ENCODE assay signal across 8 mouse cellular contexts in the genomic region with DNA sequence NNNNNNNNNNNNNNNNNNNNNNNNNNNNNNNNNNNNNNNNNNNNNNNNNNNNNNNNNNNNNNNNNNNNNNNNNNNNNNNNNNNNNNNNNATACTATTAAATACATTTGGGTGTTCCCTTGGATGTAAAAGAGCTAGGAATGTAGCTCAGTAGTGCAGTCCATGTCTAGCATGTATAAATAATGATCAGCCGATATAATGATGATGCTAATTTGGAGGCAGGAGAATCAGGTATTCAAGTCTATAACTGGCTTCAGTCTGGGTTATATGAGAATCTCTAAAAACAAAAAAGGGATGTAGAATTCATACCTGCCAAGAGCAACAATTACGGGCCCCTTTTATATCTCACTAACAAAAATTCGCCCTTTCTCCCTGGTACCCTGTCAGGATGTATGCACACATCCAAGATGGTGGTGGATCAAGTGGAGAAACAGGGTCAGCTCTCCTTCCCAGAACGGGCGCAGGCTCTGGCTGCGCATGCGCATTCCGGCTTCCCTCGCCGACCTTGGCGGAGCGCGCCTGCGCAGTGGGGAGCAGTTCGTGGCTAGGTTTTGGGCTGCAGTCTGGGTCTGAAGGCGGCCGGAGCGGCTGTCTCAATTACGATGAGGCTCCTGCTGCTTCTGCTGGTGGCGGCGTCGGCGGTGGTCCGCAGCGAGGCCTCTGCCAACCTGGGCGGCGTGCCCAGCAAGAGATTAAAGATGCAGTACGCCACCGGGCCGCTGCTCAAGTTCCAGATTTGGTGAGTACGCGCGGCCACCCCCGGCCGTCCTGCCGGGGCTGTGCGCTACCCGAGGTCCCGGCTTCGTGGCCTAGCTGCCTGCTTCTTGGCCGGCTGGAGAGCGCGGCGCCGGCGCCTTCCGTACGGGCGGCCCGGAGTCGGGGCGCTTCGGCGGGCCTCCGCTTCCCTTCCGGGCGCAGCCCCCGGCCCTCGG. TPM values are rescaled to one million over a fixed set of nuclear protein-coding genes. Genes with fewer than 3 reads are reported as not detected.
DNase-seq lines count a peak whose midpoint lies in the region; ATAC-seq lines count a peak whose summit lies in the region.

Gene Selenot, plus strand, starts transcription at position 500 of the 930 bp plus-strand sequence.

- ATAC-seq in hindbrain, embryonic 16.5 days: peak; percentile 97

- H3K9ac ChIP-seq in hindbrain, embryonic 16.5 days (ENCODE audit: low read depth, low read length): peak within 1 kb of the TSS; percentile 99

- H3K4me1 ChIP-seq in hindbrain, embryonic 16.5 days (ENCODE audit: control insufficient read depth, insufficient read depth, low read depth, low read length): peaks cover 10% of the 10 kb centered on the region; the same call in 1 of the 2 replicates

- peak within 1 kb of the TSS; percentile 99 for H3K27ac ChIP-seq in hindbrain, embryonic 16.5 days (ENCODE audit: low read depth, low read length)
- peak within 1 kb of the TSS; percentile 44 for H3K27ac ChIP-seq in macrophage

- no peaks in the 10 kb centered on the region for H3K36me3 ChIP-seq in hindbrain, embryonic 16.5 days (ENCODE audit: control insufficient read depth, insufficient read depth, low read length)
- H3K36me3 ChIP-seq in macrophage (ENCODE audit: inconsistent target): peaks cover 5% of the 10 kb centered on the region; the same call in 1 of the 2 replicates

- peak within 1 kb of the TSS; percentile 65 for H3K4me2 ChIP-seq in hindbrain, embryonic 16.5 days (ENCODE audit: low read length)

- peak within 1 kb of the TSS; percentile 85 for H3K4me3 ChIP-seq in hindbrain, embryonic 16.5 days (ENCODE audit: low read length)
- H3K4me3 ChIP-seq in macrophage (ENCODE audit: inconsistent target): peak within 1 kb of the TSS; percentile 75

- peak; percentile 92 for DNase-seq in T-cell, adult 2 months (ENCODE audit: low spot score)
- peak; percentile 98 for DNase-seq in cerebellum, postnatal 36 days
- DNase-seq in gastrocnemius, adult 18-20 months (ENCODE audit: low spot score): peak; percentile 95
- peak; percentile 95 to 98 for DNase-seq in left cerebral cortex, adult 18-20 months (ENCODE audit: low spot score in 2 of 2)
- peak; percentile 97 for DNase-seq in right cerebral cortex, adult 18-20 months
- peak; percentile 86 for DNase-seq in urinary bladder, postnatal 10 days (ENCODE audit: low spot score)

- H3K79me2 ChIP-seq in macrophage (ENCODE audit: inconsistent target): peaks cover 44% of the 10 kb centered on the region

- H3K27me3 ChIP-seq in hindbrain, embryonic 16.5 days (replicated peaks; ENCODE audit: control insufficient read depth, insufficient read depth, low read length): no peaks in the 10 kb centered on the region

- WGBS in hindbrain, embryonic 16.5 days: under 1% methylated on average over 59 of the region's 59 CpGs
- WGBS in macrophage (ENCODE audit: missing documents): 2% methylated on average over 54 of the region's 59 CpGs

- H3K9me3 ChIP-seq in hindbrain, embryonic 16.5 days (ENCODE audit: control insufficient read depth, low read length): no peaks in the 10 kb centered on the region

RNA-seq across cellular contexts. Expression of gene Selenot, which starts in this region (rescaled TPM):
- 100 to 1,000 TPM; 121 TPM for total RNA-seq in gastrocnemius, adult 18-20 months (2021)
- 25.7 and 27.4 TPM in 2 replicates for polyA plus RNA-seq in hindbrain, embryonic 16.5 days (2015; fragmentation: Nextera tagmentation; extraction: Ambion mirVana)
- 100 to 1,000 TPM; 141 to 145 TPM for total RNA-seq in left cerebral cortex, adult 18-20 months (2021)
- 10 to 100 TPM; 12.7 to 78.8 (median 48.8) TPM for total RNA-seq in macrophage (2018; cell fraction: chromatin; rRNA removed)
- total RNA-seq in macrophage (2018; cell fraction: cytosol; rRNA removed): 100 to 1,000 TPM; 133 to 241 (median 169) TPM
- total RNA-seq in macrophage (2018; cell fraction: nucleus; rRNA removed): 100 to 1,000 TPM in 18 of 26 experiments, 10 to 100 TPM in 8; 47.0 to 205 (median 120) TPM
- 154 to 176 TPM (median 162 TPM) in 3 replicates for polyA plus RNA-seq in macrophage (2018)

Comparison
In these comparisons a context has a peak if more than half of its experiments do, and no peak if none do; other contexts are left out.
1. Peak in every context shown above with its lines: DNase-seq, ATAC-seq, H3K4me3 ChIP-seq and H3K27ac ChIP-seq.